In the genomic region with DNA sequence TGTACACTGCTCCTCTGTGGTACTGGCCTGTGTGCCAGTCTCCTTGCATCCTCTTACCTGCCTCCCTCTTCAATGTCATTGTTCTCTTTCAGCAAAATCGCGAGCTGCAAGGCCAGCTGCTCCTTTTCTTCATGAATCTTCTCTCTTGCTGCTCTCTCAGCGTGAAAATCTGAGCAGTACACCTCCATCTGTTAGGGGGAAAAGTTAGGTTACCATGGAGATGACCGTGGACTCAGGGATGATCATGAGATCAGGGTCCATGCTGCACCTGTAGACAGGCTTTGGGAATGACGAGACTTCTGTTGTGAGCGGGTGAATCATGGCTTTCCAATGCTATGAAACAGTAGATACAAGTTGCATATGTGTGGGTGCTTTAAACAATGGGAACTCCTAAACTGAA, we compare ENCODE assay signal across 26 mouse cellular contexts. TPM values are rescaled to one million over a fixed set of nuclear protein-coding genes. Genes with fewer than 3 reads are reported as not detected.
"Had no signal": no experiment of that assay in that cellular context is flagged by ENCODE, and none has a peak within 500 bp of the region (broad histone marks: within the 10 kb centered on the region; RNA-seq: fewer than 3 reads in every experiment).

No protein-coding gene starts in this region.

- DNase-seq: kidney, adult 18-20 months; kidney, adult 9 months; kidney, postnatal 14 days; kidney, postnatal 4 days; left cerebral cortex, postnatal 4 days; lung, adult 2 months; lung, postnatal 36 days; midbrain, embryonic 14.5 days; right cerebral cortex, adult 18-20 months; right cerebral cortex, postnatal 14 days; right cerebral cortex, postnatal 4 days; thymus, adult 2 months; thymus, postnatal 14 days; thymus, postnatal 4 days had no signal

- H3K4me2 ChIP-seq: limb, embryonic 12.5 days; limb, embryonic 15.5 days; liver, embryonic 11.5 days; liver, embryonic 15.5 days; neural tube, embryonic 12.5 days; neural tube, embryonic 15.5 days had no signal

- H3K27me3 ChIP-seq: limb, embryonic 12.5 days; limb, embryonic 15.5 days; liver, embryonic 15.5 days; megakaryocyte, embryonic 14.5 days; neural tube, embryonic 12.5 days; neural tube, embryonic 15.5 days had no signal

- H3K9ac ChIP-seq: limb, embryonic 12.5 days; limb, embryonic 15.5 days; liver, embryonic 15.5 days; neural tube, embryonic 12.5 days; neural tube, embryonic 15.5 days had no signal

- H3K36me3 ChIP-seq: limb, embryonic 12.5 days; limb, embryonic 15.5 days; midbrain, embryonic 10.5 days; neural tube, embryonic 12.5 days had no signal

- H3K4me1 ChIP-seq: limb, embryonic 15.5 days; midbrain, embryonic 10.5 days; neural tube, embryonic 12.5 days; neural tube, embryonic 15.5 days had no signal

- H3K9me3 ChIP-seq: limb, embryonic 12.5 days; limb, embryonic 15.5 days; liver, embryonic 15.5 days; megakaryocyte, embryonic 14.5 days; midbrain, embryonic 10.5 days; neural tube, embryonic 12.5 days; neural tube, embryonic 15.5 days had no signal

- H3K4me3 ChIP-seq: limb, embryonic 12.5 days; limb, embryonic 15.5 days; liver, embryonic 15.5 days; megakaryocyte, embryonic 14.5 days; midbrain, embryonic 10.5 days; neural tube, embryonic 12.5 days; neural tube, embryonic 15.5 days had no signal

- H3K27ac ChIP-seq: limb, embryonic 12.5 days; limb, embryonic 15.5 days; liver, embryonic 15.5 days; midbrain, embryonic 10.5 days; neural tube, embryonic 12.5 days; neural tube, embryonic 15.5 days; stomach, postnatal 0 days had no signal

RNA-seq across cellular contexts. Expression of a gene that starts 51.1 kb away (rescaled TPM):
- polyA plus RNA-seq: kidney, embryonic 16.5 days; limb, embryonic 12.5 days; liver, embryonic 11.5 days; lung, embryonic 16.5 days; midbrain, embryonic 10.5 days; neural tube, embryonic 12.5 days; neural tube, embryonic 15.5 days; stomach, embryonic 14.5 days; stomach, postnatal 0 days had no signal
